Mouse (Mus musculus): Measurements from ENCODE around the gene Ano10.

- TF ChIP-seq POLR2A (IDR thresholded peaks at IDR 0.05; ENCODE audit: insufficient read depth, low read depth, low read length): no peak
- TF ChIP-seq CTCF (IDR thresholded peaks at IDR 0.05; ENCODE audit: insufficient read depth, low read depth, low read length): no peak
These were observed 74.3 kb downstream of the Ano10 start for GRCm38 (mm10) chr9:122219934-122220333.

Data from olfactory bulb, adult 2 months (tissue).